Mouse (Mus musculus): ENCODE measurements around the gene Calcoco1.

Calcoco1 gene

DNA sequence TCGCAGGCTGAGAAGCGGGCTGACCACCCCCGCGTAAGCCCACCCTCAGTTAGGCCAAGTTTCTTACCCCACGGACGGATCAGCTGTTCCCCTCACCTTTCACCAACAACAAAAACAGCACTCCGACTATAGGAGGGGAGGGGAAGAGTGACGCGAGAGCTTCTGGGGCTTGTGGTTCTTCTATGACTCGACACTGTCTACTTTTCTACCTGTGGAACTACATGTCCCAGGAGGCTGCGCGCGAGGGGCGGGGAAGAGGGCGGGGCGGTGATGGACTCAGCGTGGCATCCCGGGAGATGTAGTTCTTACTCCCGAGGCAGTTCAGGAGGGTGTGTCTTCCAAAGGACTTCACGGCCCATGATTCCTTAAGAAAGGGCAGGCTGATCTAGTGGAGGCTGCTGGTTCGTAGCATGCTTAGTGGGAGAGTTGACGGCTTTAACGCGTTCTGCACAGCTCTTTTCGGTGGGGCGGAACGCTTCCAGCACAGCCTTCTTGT is at the start of gene Calcoco1:
Gene Calcoco1, minus strand, starts transcription at position 199 of the 496 bp plus-strand sequence.
- CTCF ChIA-PET = no interaction called here

DNA sequence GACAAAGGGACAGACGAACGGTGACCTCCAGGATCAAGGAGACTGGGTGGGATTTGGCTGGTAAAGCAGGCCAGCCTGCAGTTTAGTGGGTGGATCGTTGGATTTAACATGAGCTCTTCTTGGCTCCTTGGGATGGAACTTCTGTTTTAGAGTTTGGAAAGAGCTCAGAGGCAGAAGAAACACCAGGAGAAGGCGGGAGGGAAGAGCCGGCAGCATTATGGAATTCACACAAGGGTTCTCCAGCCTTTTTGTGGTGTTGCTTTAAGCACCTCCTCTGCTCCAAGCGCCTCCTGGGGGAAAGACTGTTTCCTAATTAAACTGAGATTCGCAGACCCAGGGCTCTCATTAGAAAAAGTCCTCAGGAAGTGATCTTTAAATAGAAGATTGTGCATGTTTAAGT is 48.9 kb upstream of the Calcoco1 start:
- CTCF ChIA-PET = no interaction called here

DNA sequence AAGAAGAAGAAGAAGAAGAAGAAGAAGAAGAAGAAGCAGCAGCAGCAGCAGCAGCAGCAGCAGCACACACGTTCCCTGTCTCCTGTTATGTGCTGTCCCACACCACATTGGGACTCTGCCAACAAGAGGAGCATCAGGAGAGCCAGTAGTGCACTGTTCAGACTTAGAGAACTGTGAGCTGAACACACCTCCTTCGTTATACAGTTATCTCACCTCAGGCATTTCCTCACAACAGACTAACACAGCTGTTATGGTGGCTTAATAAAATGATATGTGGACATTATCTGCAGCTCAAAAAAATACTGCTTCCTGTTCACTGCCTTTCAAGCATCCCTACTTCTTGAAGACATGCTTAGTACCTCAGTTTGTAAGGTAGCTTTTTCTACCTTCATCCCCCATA is 43.2 kb upstream of the Calcoco1 start:
- CTCF ChIA-PET = interaction anchor here (0.7 kb wide), 2 partner anchors 20 to 400 kb away, joined by 3 to 13 read pairs; no protein-coding TSS in a partner anchor

DNA sequence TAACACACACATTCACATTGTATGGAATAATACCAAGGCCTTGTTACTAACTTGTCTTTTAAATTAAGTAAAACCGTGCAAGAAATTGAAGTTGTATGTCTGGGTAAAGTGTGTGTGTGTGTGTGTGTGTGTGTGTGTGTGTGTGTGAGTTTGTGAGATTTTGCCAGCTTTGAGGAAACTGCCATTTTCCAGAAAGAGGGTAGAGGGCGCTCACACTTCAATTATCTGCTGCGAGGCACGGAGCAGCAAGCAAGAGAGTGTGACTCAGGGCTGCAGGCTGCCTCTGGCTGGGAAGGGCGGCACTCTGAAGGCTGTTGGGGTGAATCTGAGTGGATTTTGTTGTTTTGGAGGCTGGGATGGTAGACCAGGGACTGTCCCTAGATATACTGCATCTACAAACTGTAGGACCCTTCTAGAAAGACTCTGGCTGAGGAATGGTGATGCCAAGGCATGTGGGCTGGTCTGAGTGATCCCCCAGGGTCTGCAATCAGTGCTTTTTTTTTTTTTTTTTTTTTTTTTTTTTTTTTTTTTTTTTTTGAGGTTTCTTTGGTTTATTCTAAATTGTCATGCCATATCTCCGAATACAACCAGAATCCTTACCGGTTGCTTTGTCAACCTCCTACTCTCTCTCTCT is 39.9 kb upstream of the Calcoco1 start:
- CTCF ChIA-PET = interaction anchor here (0.7 kb wide), 1 partner anchor 399 kb away, joined by 3 read pairs; no protein-coding TSS in a partner anchor

DNA sequence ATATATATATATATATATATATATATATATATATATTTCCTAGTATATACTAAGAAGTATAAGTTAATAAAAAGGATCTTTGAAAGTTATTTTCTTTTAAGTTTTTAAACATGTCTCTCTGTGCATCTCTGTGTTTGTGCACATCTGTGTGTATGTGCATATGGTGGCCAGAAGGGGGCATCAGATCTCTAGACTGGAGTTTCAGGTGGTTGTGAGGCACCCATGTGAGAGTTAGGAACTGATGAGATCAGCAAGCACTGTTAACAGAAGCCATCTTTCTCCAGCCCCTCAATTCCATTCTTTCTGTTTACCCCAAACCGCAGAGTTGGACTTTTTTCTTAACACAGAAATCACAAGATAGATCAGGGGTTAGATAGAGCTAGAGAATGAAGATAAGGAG is 35.7 kb upstream of the Calcoco1 start:
- CTCF ChIA-PET = no interaction called here

DNA sequence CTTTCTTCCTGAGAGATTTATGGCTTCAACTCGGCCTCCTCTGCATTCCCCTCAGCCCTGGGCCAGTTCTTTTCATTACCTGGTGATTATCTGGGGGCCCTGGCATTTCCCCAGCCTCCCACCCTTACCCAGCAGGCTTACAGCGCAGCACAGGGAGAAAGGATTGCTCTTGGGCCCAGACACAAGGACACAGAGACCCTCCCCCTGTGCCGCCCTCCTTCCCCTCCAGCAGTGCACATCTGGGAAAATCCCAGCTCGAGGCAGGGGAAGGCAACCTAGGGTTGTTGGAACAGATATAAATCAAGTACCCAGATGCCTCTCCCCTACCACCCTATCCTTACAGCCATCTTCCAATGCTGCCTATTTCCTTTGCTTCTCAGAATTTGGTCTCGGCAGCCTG is 33.1 kb upstream of the Calcoco1 start:
- CTCF ChIA-PET = no interaction called here

DNA sequence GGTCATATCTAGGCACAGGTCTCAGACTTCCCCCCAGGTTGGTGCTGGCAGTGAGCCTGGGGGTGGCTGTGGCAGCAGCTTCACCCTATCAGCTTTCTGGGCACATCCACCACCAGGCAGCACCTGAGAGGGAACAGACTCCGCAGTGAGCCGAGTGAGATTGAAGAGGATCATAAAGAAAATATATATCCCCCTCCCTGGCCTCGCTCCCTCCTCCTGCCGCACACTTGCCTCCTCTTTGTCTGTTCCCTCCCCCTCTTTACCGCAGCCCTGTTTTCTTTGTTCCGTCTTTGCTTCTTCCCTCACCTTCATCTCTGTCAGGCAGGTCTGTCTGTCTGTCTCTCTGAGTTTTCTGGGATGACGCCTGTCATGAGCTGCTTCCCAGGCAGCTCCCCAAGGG is 32.4 kb upstream of the Calcoco1 start:
- CTCF ChIA-PET = no interaction called here

DNA sequence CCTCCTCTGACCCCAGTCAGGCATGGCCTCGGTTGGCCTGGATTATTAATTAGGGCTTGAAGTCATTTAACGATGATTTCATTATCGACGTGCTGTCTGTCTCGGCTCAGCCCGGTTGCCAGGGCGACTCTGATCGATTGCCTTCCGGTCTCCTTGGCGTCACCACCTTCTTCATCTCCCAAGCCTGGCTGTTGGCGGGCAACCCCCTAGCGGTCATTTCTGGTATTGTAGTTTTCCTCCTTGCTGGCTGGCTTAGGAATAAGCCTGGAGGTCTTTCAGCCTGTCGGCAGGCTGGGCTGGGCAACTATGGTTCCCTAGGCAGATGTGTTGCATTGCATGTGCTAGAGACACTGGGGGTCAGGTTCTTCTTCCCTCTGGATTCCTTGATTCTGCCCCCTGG is 31.2 kb upstream of the Calcoco1 start:
- CTCF ChIA-PET = no interaction called here

DNA sequence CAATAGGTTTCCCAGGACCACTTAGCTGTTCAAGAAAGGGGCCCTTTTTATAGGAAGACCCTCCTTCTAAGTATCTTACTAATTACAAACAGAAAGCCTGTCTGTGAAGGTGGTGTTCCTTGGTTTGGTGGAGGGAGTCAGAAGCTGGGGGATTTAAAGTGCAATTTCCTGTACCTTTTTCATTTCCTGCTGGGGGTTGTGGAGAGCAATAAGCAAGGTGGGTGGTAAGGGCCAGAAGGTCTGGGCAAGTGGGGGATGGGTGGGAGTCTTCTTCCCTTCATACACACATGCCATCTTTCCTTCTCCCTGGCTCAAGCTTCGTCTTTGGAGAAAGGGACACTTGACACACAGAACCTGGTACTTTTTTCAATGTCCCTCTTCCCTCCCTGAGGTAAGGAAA is 30.2 kb upstream of the Calcoco1 start:
- CTCF ChIA-PET = no interaction called here

DNA sequence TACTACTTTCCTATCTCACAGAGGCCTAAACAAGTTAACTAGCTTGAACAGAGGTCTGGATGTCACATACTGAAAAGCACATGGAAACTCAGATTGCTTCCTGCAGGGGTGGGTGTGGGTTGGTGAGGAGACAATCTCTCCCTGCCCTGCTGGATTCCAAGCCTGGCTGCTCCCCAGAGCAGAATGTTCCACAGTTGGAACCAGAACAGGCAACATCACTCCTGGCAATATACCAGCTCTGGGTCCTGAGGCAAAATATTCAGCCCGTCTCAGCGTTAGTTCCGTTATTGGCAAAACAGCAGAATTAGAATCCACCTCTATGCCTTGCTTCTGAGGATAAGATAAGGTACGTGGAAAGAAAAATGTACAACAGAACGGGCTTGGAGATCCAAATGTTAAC is 28.3 kb upstream of the Calcoco1 start:
- CTCF ChIA-PET = interaction anchor here (0.7 kb wide), 1 partner anchor 631 kb away, joined by 14 read pairs; no protein-coding TSS in a partner anchor

DNA sequence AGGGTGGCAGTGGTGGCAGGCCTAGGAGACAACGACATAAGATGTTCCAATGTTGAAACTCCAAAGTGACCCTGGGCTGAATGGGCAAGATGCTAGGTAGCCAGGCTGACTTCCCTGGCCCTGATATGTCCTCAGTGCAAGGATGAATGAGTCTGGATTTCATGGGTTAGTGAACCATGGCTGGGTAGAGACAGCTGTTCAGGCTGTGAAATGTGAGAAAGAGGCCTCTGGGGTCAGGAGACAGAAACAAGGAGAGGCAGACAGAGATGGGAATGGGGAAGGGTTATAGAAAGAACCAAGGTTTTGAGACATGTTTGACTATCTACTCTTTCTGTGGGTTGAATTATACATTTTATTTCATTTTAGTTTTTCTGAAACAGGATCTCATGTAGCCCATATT is 27.1 kb upstream of the Calcoco1 start:
- CTCF ChIA-PET = no interaction called here

DNA sequence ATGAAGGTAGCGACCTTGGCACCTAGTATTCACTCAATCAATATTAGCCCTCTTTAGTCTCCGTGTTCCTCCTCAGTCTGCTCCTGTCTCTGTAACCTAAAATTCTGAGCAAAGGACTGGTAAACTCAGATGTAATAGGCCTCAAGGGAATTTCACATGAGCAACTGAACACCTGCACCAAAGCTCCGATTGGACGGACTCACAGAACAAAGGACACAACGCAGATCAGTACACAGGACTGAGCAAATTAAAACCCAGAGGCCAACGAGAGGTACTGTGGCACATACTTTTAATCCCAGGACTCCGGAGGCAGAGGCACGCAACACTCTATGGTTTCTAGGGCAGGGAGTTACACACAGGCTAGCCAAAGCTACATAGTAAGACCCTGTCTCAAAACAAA is 25.9 kb upstream of the Calcoco1 start:
- CTCF ChIA-PET = interaction anchor here (0.6 kb wide), 1 partner anchor 54 kb away, joined by 3 read pairs; no protein-coding TSS in a partner anchor

DNA sequence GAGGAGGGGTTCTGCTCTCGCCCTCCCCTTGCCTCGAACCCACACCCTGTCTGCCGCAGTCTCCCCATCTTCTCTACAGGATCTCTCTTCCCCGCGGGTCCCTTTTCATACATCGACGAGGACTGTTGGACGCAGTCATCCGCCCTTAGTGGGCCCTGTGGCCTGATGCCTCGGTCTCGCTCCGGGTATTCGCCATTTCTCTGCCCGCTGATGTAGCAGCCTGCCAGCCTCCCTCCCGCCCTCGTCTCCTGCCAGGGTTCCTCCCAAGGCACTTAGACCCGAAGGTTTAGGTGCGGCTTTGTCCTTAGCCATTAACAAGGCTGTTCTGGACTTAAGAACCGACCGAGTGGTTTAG is 25.3 kb upstream of the Calcoco1 start:
- CTCF ChIA-PET = interaction anchor here (0.6 kb wide), 1 partner anchor 53 kb away, joined by 3 read pairs; no protein-coding TSS in a partner anchor

DNA sequence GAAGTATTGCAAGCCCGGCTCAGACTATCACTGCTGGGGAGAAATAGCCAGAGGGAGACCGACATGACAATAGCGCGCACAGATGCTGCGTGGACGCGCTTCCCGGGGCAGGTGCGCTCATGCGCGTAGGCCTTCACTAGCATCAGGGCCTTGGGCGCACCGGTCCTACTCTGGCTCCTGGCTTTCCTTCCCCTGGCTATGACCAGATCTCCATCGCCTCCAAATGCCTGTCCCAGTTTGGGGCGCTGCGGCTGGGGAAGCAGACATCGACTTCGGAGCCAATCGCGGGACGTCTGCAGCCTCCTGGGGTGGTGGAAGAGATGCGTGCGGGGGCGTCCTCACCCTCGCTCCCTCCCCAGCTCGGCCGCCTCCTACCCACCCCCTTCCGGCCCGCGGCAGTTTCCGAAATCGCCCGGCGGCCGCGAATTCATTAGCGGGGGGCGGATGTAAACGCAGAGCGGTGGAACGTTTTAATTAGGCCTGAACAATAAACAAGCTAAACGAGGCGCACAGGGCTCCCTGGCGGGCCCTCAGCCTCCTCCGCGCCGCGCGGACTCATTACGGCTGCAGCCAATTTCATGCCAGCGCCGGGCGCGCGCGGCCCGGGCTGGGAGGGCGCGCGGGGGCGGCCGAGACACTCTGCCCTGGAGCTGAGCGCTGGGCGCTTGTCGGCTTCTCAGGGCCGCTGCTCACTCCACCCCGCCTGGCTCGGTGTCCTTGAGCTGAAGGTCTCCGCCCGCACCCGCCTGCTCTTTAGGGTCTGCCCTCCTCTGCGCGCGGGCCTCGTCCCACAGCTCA is 24.7 kb upstream of the Calcoco1 start:
- CTCF ChIA-PET = no interaction called here

DNA sequence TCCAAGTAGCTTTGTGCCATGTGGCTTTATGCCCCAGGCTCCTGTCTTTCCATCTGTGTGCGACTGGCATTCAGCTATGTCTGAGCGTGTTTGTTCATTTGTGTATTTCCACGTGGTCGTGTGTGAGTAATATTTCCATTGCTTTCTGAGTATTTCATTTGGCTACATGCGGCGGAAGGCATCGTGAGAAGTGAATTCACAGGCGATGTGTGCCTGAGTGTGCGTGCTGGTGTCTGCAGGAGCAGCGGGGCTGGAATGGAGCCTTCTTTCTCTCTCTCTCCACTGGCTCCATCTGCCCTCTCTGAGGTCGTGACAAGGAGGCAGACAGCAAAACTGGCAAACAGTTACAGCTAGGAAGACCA is 24.1 kb upstream of the Calcoco1 start:
- CTCF ChIA-PET = no interaction called here

DNA sequence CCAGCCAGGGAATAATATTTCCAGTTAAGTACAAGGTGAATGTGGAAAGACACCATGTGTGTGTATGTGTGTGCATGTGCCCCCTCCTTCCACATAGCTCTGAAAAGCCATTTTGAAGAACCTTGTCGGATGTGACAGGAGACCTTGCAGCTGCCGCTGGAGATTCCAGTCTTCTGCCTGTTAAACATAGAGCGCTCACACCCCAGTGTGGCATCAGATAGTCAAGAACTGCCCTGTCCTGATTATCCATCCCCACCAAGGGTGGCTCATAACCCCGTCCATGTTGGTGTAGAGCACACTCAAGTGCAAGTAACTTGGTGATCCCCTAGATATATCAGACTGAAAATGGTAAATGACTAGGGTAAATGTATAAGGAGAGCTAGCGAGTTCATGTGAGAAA is 23.4 kb upstream of the Calcoco1 start:
- CTCF ChIA-PET = no interaction called here

DNA sequence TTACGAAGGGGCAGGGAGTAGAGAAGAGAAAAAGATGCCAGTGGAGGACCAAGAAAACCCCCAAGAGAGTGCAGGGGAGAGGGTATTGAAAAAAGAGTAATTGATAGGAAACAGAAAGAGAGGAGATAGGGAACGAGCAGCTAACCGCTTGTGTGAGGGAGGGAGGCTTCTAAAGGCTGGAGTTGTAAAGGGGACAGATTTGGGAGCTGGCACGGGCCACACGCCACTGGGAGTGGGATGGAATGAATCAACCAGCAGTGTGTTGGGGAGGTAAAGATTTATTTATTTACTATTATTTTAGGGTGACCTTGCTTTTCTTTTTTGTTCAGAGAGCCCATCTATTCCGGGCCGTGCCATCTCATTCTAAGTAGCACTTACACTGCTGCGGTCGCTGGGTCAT is 22.9 kb upstream of the Calcoco1 start:
- CTCF ChIA-PET = interaction anchor here (0.5 kb wide), 1 partner anchor 20 kb away, joined by 3 read pairs; no protein-coding TSS in a partner anchor

DNA sequence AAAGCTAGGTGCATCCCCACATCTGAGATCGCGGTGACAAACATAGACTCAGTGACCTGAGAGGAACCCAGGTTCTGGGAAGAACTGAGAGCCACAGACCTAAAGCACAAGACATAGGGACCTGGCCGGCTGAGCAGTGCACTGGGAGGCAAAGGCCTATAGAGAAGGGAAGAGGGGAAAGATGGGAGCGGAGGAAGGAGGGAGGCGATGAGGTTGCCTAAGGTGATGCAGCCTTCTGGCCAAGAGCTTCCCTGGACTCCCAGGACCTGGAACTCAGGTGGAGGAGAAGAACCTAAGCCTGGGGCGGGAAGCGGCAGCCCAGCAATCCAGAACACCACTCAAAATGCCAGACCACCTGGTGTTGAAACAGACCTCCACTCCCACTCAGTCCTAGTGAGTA is 22.4 kb upstream of the Calcoco1 start:
- CTCF ChIA-PET = interaction anchor here (0.5 kb wide), 1 partner anchor 20 kb away, joined by 3 read pairs; no protein-coding TSS in a partner anchor

DNA sequence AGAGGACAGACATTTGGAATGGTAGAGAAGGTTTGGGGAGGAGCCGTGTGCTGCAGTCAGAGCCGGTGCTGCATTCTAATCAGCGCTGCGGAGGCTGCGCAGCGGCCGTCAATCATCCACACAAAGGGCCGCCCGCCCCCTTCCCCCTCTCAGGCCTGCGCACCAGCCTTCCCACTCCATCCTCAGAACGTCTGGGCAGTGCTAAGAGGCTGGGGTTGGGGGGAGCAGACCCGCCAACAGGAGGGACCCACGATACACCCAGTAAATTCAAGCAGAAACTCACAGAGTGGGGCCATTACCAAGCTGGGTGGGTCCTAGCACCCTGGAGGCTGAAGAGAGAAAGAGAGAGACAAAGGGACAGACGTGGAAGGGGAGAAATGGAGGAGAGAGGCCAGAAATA is 22.0 kb upstream of the Calcoco1 start:
- CTCF ChIA-PET = no interaction called here

DNA sequence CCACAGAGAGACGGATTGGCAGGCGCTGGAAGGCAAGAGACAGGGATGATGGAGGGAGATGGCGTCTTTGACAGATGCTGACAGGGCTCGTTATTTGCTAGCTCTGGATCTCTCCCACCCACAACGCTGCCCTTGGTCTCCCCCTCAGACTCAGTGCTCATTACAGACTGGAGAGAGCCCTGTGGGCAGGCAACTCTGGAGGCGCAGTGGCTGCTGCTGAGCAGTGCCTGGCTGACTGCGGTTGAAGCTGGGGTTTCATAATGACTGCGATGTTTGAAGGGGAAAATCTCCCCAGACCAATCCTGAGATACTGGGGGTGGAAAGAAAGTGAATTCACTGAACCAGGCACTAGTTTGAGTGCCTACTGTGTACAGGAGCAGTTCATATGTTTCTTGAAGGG is 21.2 kb upstream of the Calcoco1 start:
- CTCF ChIA-PET = interaction anchor here (0.6 to 1.1 kb wide), 2 partner anchors 45 to 47 kb away, joined by 3 read pairs; no protein-coding TSS in a partner anchor

DNA sequence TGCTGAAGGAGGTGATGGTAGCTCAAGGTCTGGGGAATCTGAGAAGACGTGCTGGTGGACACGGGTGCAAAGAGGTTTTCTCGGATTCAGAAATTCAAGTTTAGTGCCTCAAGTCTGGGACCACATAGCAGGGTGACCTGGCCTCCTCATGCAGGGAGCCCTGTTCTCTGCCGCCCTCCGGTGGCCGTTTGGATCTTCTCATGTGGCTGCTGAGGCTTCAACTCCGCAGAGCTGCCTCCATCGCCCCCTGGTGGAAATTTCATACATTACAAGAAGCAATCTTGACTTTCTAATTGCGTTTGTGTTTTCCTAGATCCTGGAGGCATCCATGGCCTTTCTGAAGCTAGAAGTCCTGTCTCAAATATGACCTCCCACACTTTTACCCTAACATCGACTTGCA is 20.6 kb upstream of the Calcoco1 start:
- CTCF ChIA-PET = interaction anchor here (0.6 to 1.1 kb wide), 2 partner anchors 45 to 46 kb away, joined by 3 read pairs; no protein-coding TSS in a partner anchor

DNA sequence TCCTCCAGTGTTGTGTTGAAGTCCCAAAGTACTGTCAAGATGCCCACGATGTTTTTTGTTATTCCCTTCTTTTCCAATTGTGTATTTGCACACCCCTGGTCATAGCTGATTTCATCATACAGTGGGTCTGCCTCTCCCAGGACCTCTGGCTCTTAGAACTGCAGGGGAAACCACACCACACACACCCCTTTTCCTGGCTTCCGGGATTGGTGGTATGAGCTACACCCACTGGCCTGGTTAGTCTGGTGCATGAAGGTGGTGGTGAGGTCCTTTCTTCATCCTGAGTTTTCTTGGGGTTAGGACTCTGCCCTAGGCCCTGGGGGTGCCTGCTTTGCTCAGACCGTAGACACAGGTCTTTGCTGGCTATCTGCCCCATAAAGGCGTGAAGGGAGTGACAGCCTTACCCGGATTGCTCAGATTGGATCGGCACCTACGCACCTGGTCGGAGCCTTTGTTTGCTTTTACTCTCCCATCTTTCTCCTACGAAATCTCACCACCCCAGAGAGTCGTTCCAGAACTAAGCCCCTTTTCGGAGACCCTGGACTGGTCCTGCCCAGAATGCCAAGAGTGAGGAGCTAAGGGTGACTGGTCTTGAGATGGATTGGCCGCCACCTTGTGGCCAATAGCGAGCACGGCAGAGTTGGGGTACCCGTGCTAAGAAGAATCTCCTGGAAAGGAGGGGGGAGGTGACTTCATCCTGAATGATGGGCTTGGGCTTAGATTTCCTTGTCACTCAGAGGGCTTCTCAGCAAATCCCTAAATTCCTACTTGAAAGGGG is 17.7 kb upstream of the Calcoco1 start:
- CTCF ChIA-PET = no interaction called here
